Mouse (Mus musculus) embryonic facial prominence, embryonic 13.5 days (tissue): ENCODE data around the gene Man2a2. TPM values are rescaled to one million over a fixed set of nuclear protein-coding genes. Genes with fewer than 3 reads are reported as not detected.

ENCODE experiments used
- ATAC-seq: fragments of 200-750 bp; cut with Nextera tagmentation; 2 replicates; pipeline ENCODE4 v1.8.0; 2017; ENCODE audit warnings: low read depth; ENCODE audit not compliant: insufficient number of reproducible peaks, insufficient read depth, low FRiP score, low TSS enrichment
- H3K27ac ChIP-seq: fragments of 300-500 bp; sonication (generic); 2 replicates; pipeline ENCODE4 v1.5.1; 2015; ENCODE audit warnings: moderate library complexity, mild to moderate bottlenecking, inconsistent platforms
- H3K27me3 ChIP-seq: fragments of 300-500 bp; sonication (generic); 2 replicates; pipeline ENCODE4 v1.6.1; 2015; ENCODE audit warnings: mild to moderate bottlenecking, inconsistent platforms
- H3K36me3 ChIP-seq: fragments of 300-500 bp; sonication (generic); 2 replicates; pipeline ENCODE4 v1.6.1; 2015; ENCODE audit warnings: mild to moderate bottlenecking, inconsistent platforms
- H3K4me1 ChIP-seq: fragments of 300-500 bp; sonication (generic); 2 replicates; pipeline ENCODE4 v1.6.1; 2015; ENCODE audit warnings: inconsistent platforms
- H3K4me2 ChIP-seq: fragments of 300-500 bp; sonication (generic); 2 replicates; pipeline ENCODE4 v1.6.1; 2015; ENCODE audit warnings: moderate library complexity, mild to moderate bottlenecking, inconsistent platforms
- H3K4me3 ChIP-seq: fragments of 300-500 bp; sonication (generic); 2 replicates; pipeline ENCODE4 v1.5.1; 2015; ENCODE audit warnings: mild to moderate bottlenecking, inconsistent platforms
- H3K9ac ChIP-seq: fragments of 300-500 bp; sonication (generic); 2 replicates; pipeline ENCODE4 v1.6.1; 2015; ENCODE audit warnings: mild to moderate bottlenecking, inconsistent platforms
- H3K9me3 ChIP-seq: fragments of 300-500 bp; sonication (generic); 2 replicates; pipeline ENCODE4 v1.6.1; 2016; ENCODE audit warnings: inconsistent platforms
- WGBS: fragments of 180-500 bp; shearing (Covaris S2); methylation state at CpG from one replicate; pipeline ENCODE4 v1.1.7; 2015; ENCODE audit warnings: mixed read lengths; 5-methylcytosine and 5-hydroxymethylcytosine counted together
- polyA plus RNA-seq: library from polyadenylated mRNA; unstranded; fragments of >200 nt; fragmentation: Nextera tagmentation; extraction: Ambion mirVana; gene quantifications from 2 replicates; pipeline ENCODE4 v1.2.1, GENCODE M21; 2015

Gene Man2a2
- polyA plus RNA-seq, 1 experiment from 2014 or later: 25.3 TPM

DNA sequence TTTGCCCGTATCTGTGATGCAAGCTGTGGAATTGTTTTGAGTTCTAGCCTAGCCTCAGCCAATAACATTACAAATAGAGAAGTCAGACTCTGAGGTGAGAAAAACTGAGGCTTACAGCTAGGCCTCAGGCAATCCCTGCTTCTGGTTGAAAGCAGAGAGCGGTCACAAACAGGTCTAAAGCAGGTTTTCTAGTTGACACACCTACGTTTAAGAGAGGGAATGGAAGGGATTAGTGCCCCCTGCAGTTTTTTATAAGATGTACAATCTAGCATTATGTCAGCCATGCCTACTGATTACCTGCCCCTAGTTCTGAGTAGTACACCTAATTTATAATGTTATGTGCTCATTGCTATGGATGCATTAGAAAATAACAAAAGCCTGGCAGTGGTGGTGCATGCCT is 63.4 kb downstream of the Man2a2 start:
- no peaks in the 10 kb centered on the region for H3K9me3 ChIP-seq
- peaks cover 94% of the 10 kb centered on the region for H3K36me3 ChIP-seq
- WGBS: 72% methylated on average over 3 of the region's 3 CpGs
- ATAC-seq: no peak
- H3K27me3 ChIP-seq: no peaks in the 10 kb centered on the region
- H3K27ac ChIP-seq: no peak overlapping the region
- no peak overlapping the region for H3K4me2 ChIP-seq
- no peak overlapping the region for H3K9ac ChIP-seq
- no peak overlapping the region for H3K4me3 ChIP-seq
- no peaks in the 10 kb centered on the region for H3K4me1 ChIP-seq

GRCm38 (mm10) chr7:80301522-80301921 is 69.7 kb downstream of the Man2a2 start:
- Histone ChIP-seq H3K9me3 (no peaks in the 10 kb centered on the region), H3K4me1 (peaks cover 15% of the 10 kb centered on the region), H3K4me3 (no peak overlapping the region), H3K9ac (no peak overlapping the region), H3K27ac (no peak overlapping the region), H3K4me2 (no peak overlapping the region), H3K27me3 (no peaks in the 10 kb centered on the region), H3K36me3 (peaks cover 68% of the 10 kb centered on the region)
- no peak for ATAC-seq
- WGBS: 89% methylated on average over 2 of the region's 2 CpGs

- H3K27me3 ChIP-seq: no peaks in the 10 kb centered on the region
- peaks cover 23% of the 10 kb centered on the region for H3K4me1 ChIP-seq
- no peak overlapping the region for H3K9ac ChIP-seq
- WGBS: 86% methylated on average over 3 of the region's 3 CpGs
- no peaks in the 10 kb centered on the region for H3K9me3 ChIP-seq
- H3K27ac ChIP-seq: no peak overlapping the region
- H3K4me3 ChIP-seq: no peak overlapping the region
- peaks cover 50% of the 10 kb centered on the region for H3K36me3 ChIP-seq
- no peak overlapping the region for H3K4me2 ChIP-seq
- no peak for ATAC-seq
Measured at GRCm38 (mm10) chr7:80299568-80299967, 71.6 kb downstream of the Man2a2 start.

Other genes with a start within 250 kb of the Man2a2 start
- 18.6 and 19.8 TPM in 2 replicates for gene Sema4b, start 184.5 kb downstream of the Man2a2 start, polyA plus RNA-seq
- 69.9 and 71.1 TPM in 2 replicates for gene Cib1, start 138.6 kb downstream of the Man2a2 start, polyA plus RNA-seq
- 3.8 TPM in 2 replicates for gene Gdpgp1, start 138.5 kb downstream of the Man2a2 start, polyA plus RNA-seq
- gene Ttll13, start 125.0 kb downstream of the Man2a2 start, polyA plus RNA-seq: 0.90 and 2.3 TPM in 2 replicates
- gene Ngrn, start 110.2 kb downstream of the Man2a2 start, polyA plus RNA-seq: 52.2 and 52.5 TPM in 2 replicates
- 13.8 and 16.2 TPM in 2 replicates for gene Vps33b, start 101.7 kb downstream of the Man2a2 start, polyA plus RNA-seq
- 121 and 130 TPM in 2 replicates for gene Prc1, start 76.9 kb downstream of the Man2a2 start, polyA plus RNA-seq
- 15.6 and 17.2 TPM in 2 replicates for gene Rccd1, start 46.9 kb downstream of the Man2a2 start, polyA plus RNA-seq
- gene Unc45a, start 30.4 kb downstream of the Man2a2 start, polyA plus RNA-seq: 49.0 and 53.1 TPM in 2 replicates
- gene Hddc3, start 28.3 kb downstream of the Man2a2 start, polyA plus RNA-seq: 21.6 and 29.0 TPM in 2 replicates
- 12.8 and 13.8 TPM in 2 replicates for gene Fes, start 16.6 kb upstream of the Man2a2 start, polyA plus RNA-seq
- gene Furin, start 34.1 kb upstream of the Man2a2 start, polyA plus RNA-seq: 10.9 and 11.0 TPM in 2 replicates
- 27.1 and 28.3 TPM in 2 replicates for gene Blm, start 163.7 kb upstream of the Man2a2 start, polyA plus RNA-seq